Mouse (Mus musculus) cerebellum, adult 2 months (tissue): ENCODE measurements at regions not wholly inside any gene's neighbourhood (a gene's known extent, or its start where the extent isn't known, plus 50 kb on each side); places are given as distances from the start of the nearest gene placed in this dataset.

ENCODE experiments used
- CTCF ChIP-seq: fragments of 200-500 bp; IDR thresholded peaks from 2 replicates; pipeline ENCODE4 v1.5.1; 2011; ENCODE audit warnings: low read depth, mild to moderate bottlenecking, control low read depth, low read length, moderate library complexity, borderline replicate concordance; ENCODE audit not compliant: insufficient read depth
- POLR2A ChIP-seq: fragments of 200-500 bp; IDR thresholded peaks from 2 replicates; pipeline ENCODE4 v1.6.1; 2011; ENCODE audit warnings: low read length, control low read depth, borderline replicate concordance; ENCODE audit not compliant: insufficient read depth

DNA sequence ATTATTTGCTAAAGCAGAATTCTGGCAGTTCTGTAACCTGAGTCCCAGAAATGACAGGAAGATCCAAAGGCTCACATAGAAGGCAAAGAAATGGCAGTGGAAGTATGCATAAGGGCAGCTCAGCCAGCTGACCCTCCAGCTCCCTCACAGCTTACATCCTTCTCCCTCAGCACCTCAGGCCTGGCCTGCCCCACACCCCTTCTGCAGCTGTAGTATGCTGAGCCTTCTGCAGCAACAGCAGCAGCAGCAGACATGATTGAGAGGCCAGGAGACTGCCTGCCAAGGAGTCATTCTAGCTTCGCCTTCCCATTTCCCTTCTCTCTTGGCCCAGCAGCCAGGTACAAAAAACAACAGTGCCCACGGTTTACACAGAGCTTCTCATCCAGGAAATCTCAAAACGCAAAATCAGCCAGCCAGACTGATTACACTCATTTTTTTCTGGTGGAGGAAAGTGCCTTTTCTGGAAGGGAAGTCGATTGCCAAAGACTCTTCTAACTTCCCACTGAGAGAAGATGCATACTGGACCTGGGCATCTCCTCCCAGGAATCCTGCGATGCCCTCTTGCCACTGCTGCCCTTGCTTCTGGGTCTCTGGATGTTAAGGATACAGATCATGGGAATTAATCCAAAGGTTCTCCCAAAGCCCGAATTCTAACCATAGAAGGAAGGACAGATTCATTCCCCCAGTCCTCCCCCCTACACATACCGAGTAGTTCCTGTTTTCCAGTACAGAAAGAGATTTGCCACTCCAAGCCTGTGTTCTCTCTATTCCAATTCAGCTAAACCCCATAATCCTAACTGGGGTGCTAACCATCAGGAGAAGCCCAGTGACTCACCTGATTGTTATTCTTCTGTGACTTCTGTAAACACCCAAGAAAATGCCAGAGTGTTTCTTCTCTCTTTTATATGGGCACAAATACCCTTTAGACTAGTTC lies 489.2 kb downstream of the Gm9195 start:
- no peak for TF ChIP-seq CTCF
- TF ChIP-seq POLR2A: no peak
